Mouse (Mus musculus) cerebral cortex, adult 2 months (tissue): ENCODE data around the gene Stc2.

Source experiments
- WGBS: fragments of 180-500 bp; shearing (Covaris S2); methylation state at CpG from one replicate; pipeline ENCODE4 v1.1.7; 2018; 5-methylcytosine and 5-hydroxymethylcytosine counted together

Stc2 gene

DNA sequence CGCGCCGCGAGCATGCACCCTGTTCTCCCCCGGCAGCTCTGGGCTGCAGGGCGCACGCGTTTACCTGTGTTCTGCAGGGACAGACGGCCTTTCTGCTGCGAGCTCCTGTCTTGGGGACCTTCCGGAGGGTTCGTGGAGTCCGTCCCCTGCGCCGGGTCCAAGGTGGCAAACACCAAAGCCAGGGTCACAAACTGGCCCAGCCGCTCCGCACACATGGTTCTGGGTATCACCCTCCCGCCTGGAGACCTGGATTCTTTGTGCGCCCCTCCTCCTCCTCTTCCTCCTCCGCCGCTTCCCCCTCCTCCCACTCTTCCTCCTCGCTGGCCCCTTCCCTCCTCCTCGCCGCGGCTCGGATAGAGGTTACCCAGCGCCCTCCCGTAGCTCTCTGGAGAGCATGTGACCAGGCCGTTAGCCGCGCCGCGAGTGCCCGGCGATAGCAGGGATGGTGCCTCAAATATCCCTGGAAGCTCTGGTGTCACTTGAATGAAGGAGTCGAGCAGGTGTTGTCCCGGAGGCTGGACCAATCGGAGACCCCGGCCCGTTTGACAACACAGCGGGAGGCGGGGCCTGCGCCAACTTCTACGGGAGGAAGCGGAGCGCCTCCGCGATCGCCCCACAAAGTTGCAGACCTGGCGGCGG lies at the start of gene Stc2:
Gene Stc2, minus strand, starts transcription at position 427 of the 639 bp plus-strand sequence.
- WGBS: under 1% methylated on average over 50 of the region's 51 CpGs

DNA sequence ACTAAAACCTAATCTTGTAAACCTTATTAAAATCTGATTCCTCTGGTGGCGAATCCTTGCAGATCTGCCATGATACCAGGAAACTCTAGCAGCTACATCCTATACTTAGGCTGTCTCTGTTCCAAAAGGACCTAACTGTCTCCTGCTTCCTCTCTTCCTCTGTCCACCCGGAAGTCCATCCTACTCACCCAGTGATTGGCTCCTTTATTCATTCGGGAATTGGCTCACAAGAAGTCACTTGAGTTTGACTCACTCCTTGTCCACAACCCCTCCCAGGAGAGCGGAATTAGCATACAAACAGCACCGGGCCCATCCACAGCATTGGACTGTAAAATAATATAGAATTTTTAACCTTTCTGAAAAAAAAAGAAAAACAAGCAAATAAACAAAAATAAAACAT lies 47.2 kb upstream of the Stc2 start:
- WGBS: 91% methylated on average over 5 of the region's 5 CpGs

DNA sequence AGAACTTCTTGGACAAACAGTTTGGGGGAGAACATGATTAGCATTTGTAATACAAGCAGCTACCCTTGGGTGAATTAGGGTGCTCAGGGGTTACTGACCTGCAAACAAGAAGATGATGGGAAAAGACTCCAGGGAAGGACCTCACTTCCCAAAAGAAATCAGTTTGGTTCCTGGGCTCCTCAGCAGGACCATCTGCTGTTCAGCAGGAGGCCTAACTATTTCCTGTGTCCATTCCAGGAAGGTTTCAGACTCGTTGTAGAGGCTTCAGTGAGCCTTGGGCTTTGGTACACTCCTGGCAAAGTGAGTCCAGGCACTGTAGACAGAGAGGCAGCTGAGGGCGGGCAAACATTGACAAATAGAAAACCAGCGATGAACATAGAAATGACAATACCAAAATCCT lies 42.5 kb upstream of the Stc2 start:
- WGBS: 83% methylated on average over 3 of the region's 3 CpGs

DNA sequence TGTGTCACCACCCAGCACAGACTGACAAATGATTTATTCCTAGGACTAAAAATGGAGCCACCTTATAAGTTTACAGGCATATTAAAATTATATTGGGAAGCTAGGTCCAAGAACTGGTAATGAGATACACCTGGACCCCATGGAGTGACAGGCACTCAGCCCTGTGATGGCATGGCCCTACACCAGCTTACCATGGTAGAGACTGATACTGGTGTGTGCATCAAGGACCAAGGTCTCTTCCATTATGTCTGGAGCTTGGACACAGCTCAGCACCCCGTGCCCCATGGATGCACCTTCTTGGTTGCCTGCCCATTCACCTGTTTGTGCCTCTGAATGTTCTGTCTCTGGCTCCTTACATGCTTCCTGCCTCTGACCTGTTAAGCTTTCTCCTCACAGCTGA lies 36.9 kb upstream of the Stc2 start:
- 87% methylated on average over 1 of the region's 1 CpGs for WGBS

GRCm38 (mm10) chr11:31403080-31403479 lies 33.2 kb upstream of the Stc2 start:
- WGBS: 92% methylated on average over 1 of the region's 1 CpGs

DNA sequence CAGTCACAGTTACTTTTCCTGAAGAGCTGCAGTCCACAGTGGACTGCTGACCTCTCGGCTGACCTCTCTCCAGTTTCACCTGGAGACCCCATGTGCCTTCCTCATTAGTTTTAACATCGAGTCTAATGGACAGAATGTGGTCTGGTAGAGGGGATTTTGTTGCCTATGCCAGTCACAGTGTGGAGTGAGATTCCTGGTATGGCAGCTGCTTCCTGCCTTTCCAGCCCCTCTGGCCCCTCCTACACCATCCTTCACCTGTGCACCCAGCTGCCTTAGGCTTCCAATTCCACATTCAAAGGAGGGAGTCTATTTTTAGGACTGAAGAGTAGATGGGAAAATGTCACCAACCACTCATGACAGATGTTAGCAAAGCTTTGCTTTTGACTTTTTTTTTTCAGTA lies 28.7 kb upstream of the Stc2 start:
- WGBS: 74% methylated on average over 2 of the region's 2 CpGs

GRCm38 (mm10) chr11:31396638-31397417 lies 27.0 kb upstream of the Stc2 start:
- WGBS: 81% methylated on average over 6 of the region's 6 CpGs

DNA sequence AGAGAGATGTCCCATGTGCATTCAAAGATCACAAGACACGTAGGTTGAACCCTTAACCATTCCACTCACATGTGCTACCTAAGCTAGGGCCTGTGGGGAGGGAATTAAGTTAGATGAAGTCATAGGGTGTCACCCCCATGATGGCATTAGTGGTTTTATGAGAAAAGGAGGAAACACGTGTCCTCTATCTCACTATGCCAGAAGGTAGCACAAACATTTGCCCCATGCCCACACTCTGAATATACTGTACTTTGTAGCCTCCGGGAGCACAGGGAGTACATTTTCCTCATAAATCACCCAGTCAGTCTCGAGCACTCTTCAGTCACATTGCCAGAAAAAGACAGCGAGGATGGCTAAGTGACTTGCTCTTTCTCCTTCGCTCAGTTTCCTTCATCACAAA lies 24.2 kb upstream of the Stc2 start:
- WGBS: 88% methylated on average over 6 of the region's 6 CpGs

GRCm38 (mm10) chr11:31392340-31392739 lies 22.5 kb upstream of the Stc2 start:
- 70% methylated on average over 5 of the region's 5 CpGs for WGBS

DNA sequence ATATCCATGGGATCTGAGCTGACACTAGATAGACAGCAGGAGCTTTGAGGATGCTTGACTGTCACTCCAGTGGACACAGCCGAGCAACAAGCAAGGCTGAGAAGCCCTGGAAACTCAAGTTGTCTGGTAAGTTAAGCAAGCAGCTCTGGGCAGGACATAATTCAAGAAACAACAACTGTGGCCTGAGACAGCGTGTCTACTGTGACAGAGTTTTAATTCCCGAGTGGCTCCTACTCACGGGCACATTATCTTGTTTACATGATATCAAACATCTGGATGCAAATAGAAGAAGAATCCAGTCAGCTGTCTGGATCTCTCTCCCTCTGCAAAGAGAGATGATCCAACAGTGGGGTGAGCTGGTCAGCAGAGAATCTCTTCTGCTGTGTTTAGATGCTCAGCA lies 19.0 kb upstream of the Stc2 start:
- 72% methylated on average over 4 of the region's 4 CpGs for WGBS

- WGBS: 92% methylated on average over 5 of the region's 5 CpGs
Observed at GRCm38 (mm10) chr11:31387526-31387925, 17.7 kb upstream of the Stc2 start.

DNA sequence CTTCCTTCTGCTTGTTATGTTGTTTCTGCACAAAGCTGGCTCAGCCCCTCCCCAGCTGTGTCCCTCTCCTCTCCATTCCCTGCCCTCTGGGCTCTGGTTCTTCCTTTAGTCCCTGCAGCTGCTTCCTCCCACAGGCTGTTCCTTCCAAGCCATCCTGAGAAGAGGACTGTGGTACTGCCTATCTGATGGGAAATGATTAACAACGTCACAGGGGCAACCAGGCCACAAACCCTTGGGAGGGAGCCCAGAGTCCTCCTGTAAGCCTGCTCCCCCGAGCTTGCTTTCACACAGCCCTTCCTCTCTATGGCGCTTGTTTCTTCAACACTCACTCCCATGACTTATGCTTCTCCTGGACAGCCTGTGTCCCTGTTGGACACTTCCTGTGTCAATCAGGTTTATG lies 16.7 kb upstream of the Stc2 start:
- WGBS: 73% methylated on average over 3 of the region's 3 CpGs

DNA sequence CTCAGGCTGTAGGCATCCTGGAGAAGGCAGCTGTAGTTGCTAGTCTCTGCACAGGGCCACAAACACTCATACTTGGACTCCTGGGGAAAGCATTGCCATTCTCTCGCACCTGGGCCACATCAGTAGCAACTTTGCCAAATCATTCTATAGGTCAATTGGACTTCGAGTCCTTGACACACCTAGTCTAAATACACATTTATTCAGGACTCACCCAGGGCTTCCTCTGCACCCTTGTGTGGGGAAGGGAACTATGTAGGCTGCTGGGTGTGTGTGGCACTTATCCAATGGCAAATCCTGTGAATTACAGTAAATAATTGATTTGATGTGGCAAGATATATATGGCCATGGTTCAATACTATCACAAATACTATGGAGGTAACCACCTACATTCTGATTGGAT lies 14.1 kb upstream of the Stc2 start:
- WGBS: 91% methylated on average over 2 of the region's 2 CpGs

GRCm38 (mm10) chr11:31382145-31382544 lies 12.3 kb upstream of the Stc2 start:
- WGBS: 79% methylated on average over 5 of the region's 5 CpGs

GRCm38 (mm10) chr11:31373438-31373837 lies 3.6 kb upstream of the Stc2 start:
- WGBS: 86% methylated on average over 7 of the region's 7 CpGs

DNA sequence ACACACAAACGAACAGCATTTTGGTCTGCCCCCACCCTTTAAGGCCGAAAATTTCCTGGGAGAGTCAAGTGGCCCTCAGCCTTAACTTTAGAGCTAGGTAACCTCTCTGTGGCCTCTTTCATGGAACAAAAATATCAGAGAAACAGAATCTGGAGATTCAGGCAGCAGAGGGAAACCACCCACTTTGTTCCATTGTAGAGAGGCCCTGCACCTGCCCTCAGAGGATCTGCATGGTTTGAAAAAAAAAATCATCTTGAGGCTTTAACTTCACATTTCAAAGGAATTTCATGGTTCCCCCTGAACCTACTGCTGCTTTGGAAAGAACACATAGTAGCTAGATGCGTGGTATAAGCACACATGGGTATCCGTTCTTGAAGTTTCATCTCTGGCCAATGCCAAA lies 2.3 kb upstream of the Stc2 start:
- WGBS: 88% methylated on average over 4 of the region's 4 CpGs

DNA sequence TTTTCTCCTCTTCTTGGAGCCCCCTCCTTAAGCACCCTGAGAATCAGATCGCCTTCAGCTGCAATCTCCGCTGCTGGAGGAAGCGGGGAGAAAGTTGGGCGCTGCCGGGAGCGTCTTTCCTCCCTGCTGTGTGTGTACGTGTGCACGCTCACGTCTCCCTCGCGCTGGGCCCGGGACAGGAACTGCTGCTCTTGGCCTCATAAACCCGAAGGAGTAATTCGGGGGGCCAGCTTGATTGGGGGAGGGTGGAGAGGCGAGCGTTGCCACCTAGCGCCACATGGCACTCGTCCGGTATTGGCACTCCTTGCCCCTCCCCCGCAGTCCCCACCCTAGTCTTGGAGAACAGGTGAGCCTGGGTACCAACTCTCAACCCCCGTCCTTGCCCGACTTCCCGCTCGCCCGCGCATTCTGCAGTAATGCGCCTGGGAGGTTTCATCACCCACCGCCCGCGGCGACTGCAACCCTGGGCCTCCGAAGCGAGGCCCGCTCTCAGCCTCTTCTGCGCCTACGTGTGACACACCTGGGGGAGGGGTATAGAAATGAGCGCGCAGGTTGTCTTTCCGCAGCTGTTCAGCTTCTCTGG lies 1.5 kb upstream of the Stc2 start:
- WGBS: 17% methylated on average over 39 of the region's 39 CpGs

DNA sequence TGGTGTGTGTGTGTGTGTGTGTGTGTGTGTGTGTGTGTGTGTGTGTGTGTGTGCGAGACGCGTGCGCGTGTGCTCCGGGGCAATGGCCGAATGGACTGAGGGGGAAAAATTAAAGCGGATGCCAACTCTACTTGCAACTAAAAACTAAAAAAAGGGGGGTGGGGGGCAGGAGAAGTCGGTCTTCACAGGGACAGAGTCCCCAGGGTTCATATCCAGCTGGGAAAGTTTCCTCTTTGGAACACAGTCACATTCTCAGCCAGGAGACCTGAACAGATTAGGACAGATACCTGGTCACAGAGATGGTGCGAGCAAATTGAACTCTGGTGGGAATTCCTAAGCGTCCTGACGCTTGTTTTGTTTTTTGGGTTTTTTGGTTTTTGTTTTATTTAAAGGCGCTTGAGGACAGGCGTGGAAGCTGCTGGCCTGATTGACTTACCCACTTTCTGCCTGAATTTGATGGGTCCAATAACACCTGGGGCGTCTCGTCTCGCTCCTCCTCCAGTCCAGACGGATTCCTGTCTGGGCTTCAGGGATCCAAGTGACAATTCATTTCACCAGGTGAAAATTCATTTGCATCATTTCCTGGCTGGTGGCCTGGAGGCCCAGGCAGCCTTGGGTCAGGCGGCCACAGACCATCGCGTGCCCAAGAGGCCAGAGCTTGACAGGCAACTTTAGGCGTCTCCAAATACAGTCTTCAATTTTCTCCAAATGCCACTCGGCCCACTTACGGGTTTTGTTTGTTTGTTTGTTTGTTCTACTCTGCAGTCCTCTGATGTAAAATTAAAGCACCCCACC lies 759 bp upstream of the Stc2 start:
- WGBS: 4% methylated on average over 24 of the region's 24 CpGs

DNA sequence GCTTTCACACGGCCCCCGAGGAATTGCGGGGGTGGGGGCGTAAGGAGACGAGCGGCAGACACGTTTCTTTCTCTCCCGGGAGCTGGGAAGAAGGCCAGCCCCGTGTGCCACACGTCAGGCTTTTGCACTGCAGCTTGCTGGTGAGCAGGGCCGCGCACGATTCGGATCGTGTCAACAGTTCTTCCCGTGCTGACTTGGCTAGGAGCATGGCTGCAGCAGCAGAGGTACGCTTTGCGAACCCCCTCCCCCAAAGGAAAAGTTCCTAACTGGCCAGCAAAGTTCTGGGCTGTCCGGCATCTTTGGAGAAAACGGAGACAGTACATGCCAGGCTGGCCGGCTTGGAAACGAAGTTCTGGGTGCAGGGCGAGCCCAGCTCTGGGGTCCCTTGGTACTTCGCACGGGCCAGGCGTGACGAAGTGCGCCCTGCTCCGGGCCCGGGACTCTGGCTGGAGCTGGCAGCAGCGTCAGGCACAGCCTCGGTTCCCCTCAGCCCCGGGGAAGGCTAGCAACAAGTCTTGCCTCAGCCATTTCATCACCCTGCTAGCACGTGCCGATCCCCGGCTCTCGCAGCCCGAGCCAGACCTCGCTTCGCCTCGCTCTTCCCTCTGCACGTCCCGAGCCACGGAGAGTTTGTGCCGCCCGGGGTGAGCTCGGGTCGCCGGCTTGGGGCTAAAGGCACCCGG lies 768 bp downstream of the Stc2 start:
- WGBS: under 1% methylated on average over 50 of the region's 50 CpGs

- WGBS: 6% methylated on average over 36 of the region's 36 CpGs
Observed at GRCm38 (mm10) chr11:31368252-31368964, 1.5 kb downstream of the Stc2 start.

DNA sequence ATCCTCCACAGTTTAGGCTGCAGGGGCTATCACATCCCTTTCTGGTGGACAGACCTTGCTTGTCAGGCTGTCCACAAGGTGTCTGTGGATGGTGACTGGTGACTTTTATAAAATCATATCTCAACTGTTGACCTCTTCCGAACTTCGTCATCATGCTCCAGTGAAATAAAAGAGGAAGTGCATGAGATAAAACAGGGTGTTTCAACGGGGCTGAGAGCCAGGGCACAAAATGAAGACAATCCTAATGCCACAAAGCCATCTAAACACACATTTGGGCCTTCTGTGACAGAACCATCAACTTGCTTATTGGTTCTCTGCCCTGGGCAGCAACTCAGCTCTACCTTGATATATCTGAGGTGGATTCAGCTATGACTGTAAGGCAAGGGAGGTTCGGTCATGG lies 3.0 kb downstream of the Stc2 start:
- WGBS: 94% methylated on average over 4 of the region's 4 CpGs
